Mouse (Mus musculus): ENCODE results near the gene Hip1. TPM values are rescaled to one million over a fixed set of nuclear protein-coding genes. Genes with fewer than 3 reads are reported as not detected.

Gene Hip1
- total RNA-seq, 4 experiments from 2014 or later: 41.3 to 47.8 (median 45.0) TPM

- DNase-seq (ENCODE audit: low spot score in 2 of 2): no peak
These were observed 99.2 kb downstream of the Hip1 start for GRCm38 (mm10) chr5:135445755-135446154.

- DNase-seq (ENCODE audit: low spot score in 2 of 2): no peak
These were observed 102.5 kb downstream of the Hip1 start for GRCm38 (mm10) chr5:135442430-135442829.

GRCm38 (mm10) chr5:135435039-135435438, 109.9 kb downstream of the Hip1 start:
- no peak for DNase-seq (ENCODE audit: low spot score in 2 of 2)

- no peak for DNase-seq (ENCODE audit: low spot score in 2 of 2)
These were observed 111.1 kb downstream of the Hip1 start for GRCm38 (mm10) chr5:135433861-135434260.

GRCm38 (mm10) chr5:135431111-135431510, 113.8 kb downstream of the Hip1 start:
- no peak for DNase-seq (ENCODE audit: low spot score in 2 of 2)

- no peak for DNase-seq (ENCODE audit: low spot score in 2 of 2)
These were observed 116.1 kb downstream of the Hip1 start for GRCm38 (mm10) chr5:135428786-135429185.

- DNase-seq (ENCODE audit: low spot score in 2 of 2): no peak
These were observed 134.7 kb downstream of the Hip1 start for GRCm38 (mm10) chr5:135410266-135410665.

GRCm38 (mm10) chr5:135408114-135408513, 136.8 kb downstream of the Hip1 start:
- no peak for DNase-seq (ENCODE audit: low spot score in 2 of 2)

GRCm38 (mm10) chr5:135405437-135405836, 139.5 kb downstream of the Hip1 start:
- no peak for DNase-seq (ENCODE audit: low spot score in 2 of 2)

GRCm38 (mm10) chr5:135404623-135405022, 140.3 kb downstream of the Hip1 start:
- DNase-seq (ENCODE audit: low spot score in 2 of 2): peak; percentile 40 to 74

- DNase-seq (ENCODE audit: low spot score in 2 of 2): peak in 1 of 2 experiments; percentile 68
These were observed 144.7 kb downstream of the Hip1 start for GRCm38 (mm10) chr5:135400244-135400643.

GRCm38 (mm10) chr5:135399382-135399781, 145.5 kb downstream of the Hip1 start:
- no peak for DNase-seq (ENCODE audit: low spot score in 2 of 2)

GRCm38 (mm10) chr5:135395826-135396225, 149.1 kb downstream of the Hip1 start:
- no peak for DNase-seq (ENCODE audit: low spot score in 2 of 2)

GRCm38 (mm10) chr5:135394004-135394823, 150.7 kb downstream of the Hip1 start, which contains the start of gene Pom121:
Gene Pom121 (minus strand): TSS chr5:135394546.
- DNase-seq (ENCODE audit: low spot score in 2 of 2): peak; percentile 52 to 72

- no peak for DNase-seq (ENCODE audit: low spot score in 2 of 2)
These were observed 161.1 kb downstream of the Hip1 start for GRCm38 (mm10) chr5:135383771-135384170.

GRCm38 (mm10) chr5:135382746-135383145, 162.2 kb downstream of the Hip1 start:
- DNase-seq (ENCODE audit: low spot score in 2 of 2): no peak

GRCm38 (mm10) chr5:135381356-135381925, 163.5 kb downstream of the Hip1 start:
- no peak for DNase-seq (ENCODE audit: low spot score in 2 of 2)

- DNase-seq (ENCODE audit: low spot score in 2 of 2): no peak
These were observed 164.2 kb downstream of the Hip1 start for GRCm38 (mm10) chr5:135380681-135381080.

GRCm38 (mm10) chr5:135376341-135376740, 168.6 kb downstream of the Hip1 start:
- DNase-seq (ENCODE audit: low spot score in 2 of 2): no peak

GRCm38 (mm10) chr5:135375167-135375566, 169.8 kb downstream of the Hip1 start:
- DNase-seq (ENCODE audit: low spot score in 2 of 2): no peak

GRCm38 (mm10) chr5:135373601-135374000, 171.3 kb downstream of the Hip1 start:
- DNase-seq (ENCODE audit: low spot score in 2 of 2): no peak

- no peak for DNase-seq (ENCODE audit: low spot score in 2 of 2)
These were observed 173.7 kb downstream of the Hip1 start for GRCm38 (mm10) chr5:135371195-135371594.
